Mouse (Mus musculus): ENCODE measurements around the gene Defb18. TPM values are rescaled to one million over a fixed set of nuclear protein-coding genes. Genes with fewer than 3 reads are reported as not detected.

The Defb18 gene
- polyA plus RNA-seq (2012; rRNA removed): not detected in 2 replicates

DNA sequence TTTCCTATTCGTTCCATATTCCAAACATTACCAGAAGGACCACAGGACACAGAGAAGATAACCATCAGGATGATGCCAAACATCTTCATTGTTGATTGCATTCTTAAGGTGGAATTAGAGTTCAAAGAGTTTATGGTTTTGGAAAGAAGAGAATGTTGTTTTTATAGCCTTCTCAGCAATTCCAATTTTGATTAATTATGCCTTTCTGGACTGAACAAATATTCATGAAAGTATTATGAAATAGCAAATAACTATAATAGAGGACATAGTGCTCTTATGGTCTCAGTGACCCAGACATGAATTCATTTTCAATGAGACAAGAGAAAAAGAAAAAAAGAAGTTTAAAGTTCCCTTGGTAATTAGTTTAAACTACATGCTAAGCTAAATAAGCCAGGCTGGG, at the start of gene Defb18:
Defb18 (minus strand) TSS at position 101 of the 400 bp plus-strand sequence.

DNA sequence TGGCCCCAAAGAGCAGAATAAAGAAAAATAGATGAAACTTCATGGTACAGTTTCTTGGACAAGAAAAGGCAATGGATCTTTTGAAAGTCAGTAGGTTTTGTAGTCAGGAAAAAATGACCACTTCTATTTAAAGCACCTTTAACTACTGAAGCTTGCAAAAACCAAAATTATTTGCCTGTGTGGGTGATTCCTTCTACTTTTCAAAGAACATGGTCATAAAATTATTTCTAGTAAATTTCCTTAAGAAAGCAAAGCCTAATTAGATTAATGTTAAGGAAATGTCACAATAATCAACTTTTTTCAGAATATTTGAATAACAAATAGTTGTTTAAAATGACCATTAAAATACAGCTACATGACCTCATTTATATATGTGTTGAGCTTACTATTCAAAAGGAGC, 27.8 kb upstream of the Defb18 start, which contains the start of gene Defb41:
Defb41 (minus strand) TSS at position 101 of the 400 bp plus-strand sequence.

Other genes with a start within 250 kb of the Defb18 start
- gene Crisp4, start 91.5 kb downstream of the Defb18 start, polyA plus RNA-seq (2012; rRNA removed): not detected in 2 replicates
- not detected in 2 replicates for gene Defb41, start 27.7 kb upstream of the Defb18 start, polyA plus RNA-seq (2012; rRNA removed)